Mouse (Mus musculus) forebrain, embryonic 10.5 days (tissue): ENCODE results near the gene Ifna1. TPM values are rescaled to one million over a fixed set of nuclear protein-coding genes. Genes with fewer than 3 reads are reported as not detected.

Experiments used
- DNase-seq: peaks from one replicate; pipeline ENCODE4 v3.0.0-alpha.2; 2017; ENCODE audit warnings: low spot score; ENCODE audit errors: extremely low spot score
- H3K27ac ChIP-seq: fragments of 300-500 bp; sonication (generic); 2 replicates; pipeline ENCODE4 v1.5.1; 2016; ENCODE audit warnings: mild to moderate bottlenecking
- H3K27me3 ChIP-seq: fragments of 300-500 bp; sonication (generic); 2 replicates; pipeline ENCODE4 v1.6.1; 2016; ENCODE audit warnings: mild to moderate bottlenecking; ENCODE audit not compliant: poor library complexity, severe bottlenecking
- H3K36me3 ChIP-seq: fragments of 300-500 bp; sonication (generic); replicated peaks from 2 replicates; pipeline ENCODE4 v1.6.1; 2016; ENCODE audit warnings: mild to moderate bottlenecking, moderate library complexity
- H3K4me1 ChIP-seq: fragments of 300-500 bp; sonication (generic); 2 replicates; pipeline ENCODE4 v1.6.1; 2016
- H3K4me3 ChIP-seq: fragments of 300-500 bp; sonication (generic); 2 replicates; pipeline ENCODE4 v1.5.1; 2016; ENCODE audit warnings: mild to moderate bottlenecking, moderate library complexity
- H3K9me3 ChIP-seq: fragments of 300-500 bp; sonication (generic); 2 replicates; pipeline ENCODE4 v1.6.1; 2016; ENCODE audit warnings: mild to moderate bottlenecking, moderate library complexity
- WGBS: fragments of 180-500 bp; shearing (Covaris S2); methylation state at CpG from one replicate; pipeline ENCODE4 v1.1.7; 2016; 5-methylcytosine and 5-hydroxymethylcytosine counted together
- polyA plus RNA-seq: library from polyadenylated mRNA; unstranded; fragments of >200 nt; fragmentation: Nextera tagmentation; extraction: Ambion mirVana; gene quantifications from 2 replicates; pipeline ENCODE4 v1.2.1, GENCODE M21; 2016

Gene Ifna1
- polyA plus RNA-seq, 1 experiment from 2014 or later, result not detected

- H3K27me3 ChIP-seq, result no peaks in the 10 kb centered on the region
- no peak overlapping the region for H3K4me3 ChIP-seq
- no peaks in the 10 kb centered on the region for H3K9me3 ChIP-seq
- H3K36me3 ChIP-seq, result no peaks in the 10 kb centered on the region
- H3K27ac ChIP-seq, result no peak overlapping the region
- H3K4me1 ChIP-seq, result peaks cover 3% of the 10 kb centered on the region; the same call in 1 of the 2 replicates
- no peak for DNase-seq
- 80% methylated on average over 4 of the region's 4 CpGs for WGBS
These were observed 28.9 kb downstream of the Ifna1 start for GRCm38 (mm10) chr4:88878772-88879171.

GRCm38 (mm10) chr4:88880101-88880500 is 30.2 kb downstream of the Ifna1 start, which contains the start of gene Ifne:
TSS of gene Ifne (minus strand) at chr4:88880201.
- Histone ChIP-seq H3K36me3 (no peaks in the 10 kb centered on the region), H3K4me3 (no peak within 1 kb of the TSS), H3K27ac (no peak within 1 kb of the TSS), H3K27me3 (no peaks in the 10 kb centered on the region), H3K4me1 (peaks cover 3% of the 10 kb centered on the region; the same call in 1 of the 2 replicates), H3K9me3 (no peaks in the 10 kb centered on the region)
- DNase-seq, result no peak
- 90% methylated on average over 8 of the region's 8 CpGs for WGBS

GRCm38 (mm10) chr4:88888236-88888635 is 38.3 kb downstream of the Ifna1 start:
- Histone ChIP-seq H3K4me1 (no peaks in the 10 kb centered on the region), H3K27ac (no peak overlapping the region)

GRCm38 (mm10) chr4:88893201-88893754 is 43.4 kb downstream of the Ifna1 start:
- no peaks in the 10 kb centered on the region for H3K27me3 ChIP-seq
- H3K36me3 ChIP-seq, result no peaks in the 10 kb centered on the region
- no peak overlapping the region for H3K27ac ChIP-seq
- no peak for DNase-seq
- H3K4me1 ChIP-seq, result no peaks in the 10 kb centered on the region
- no peak overlapping the region for H3K4me3 ChIP-seq
- no peaks in the 10 kb centered on the region for H3K9me3 ChIP-seq

More at GRCm38 (mm10) chr4:88888236-88888635, 38.3 kb downstream of the Ifna1 start:
- DNase-seq, result no peak
- H3K27me3 ChIP-seq, result no peaks in the 10 kb centered on the region
- no peak overlapping the region for H3K4me3 ChIP-seq
- H3K9me3 ChIP-seq, result no peaks in the 10 kb centered on the region
- no peaks in the 10 kb centered on the region for H3K36me3 ChIP-seq

Other genes starting within 250 kb of the Ifna1 start
- gene Ifna12, start 246.7 kb upstream of the Ifna1 start, polyA plus RNA-seq, result not detected in 2 replicates
- not detected in 2 replicates for gene C87499, start 215.7 kb upstream of the Ifna1 start, polyA plus RNA-seq
- not detected in 2 replicates for gene Ifna13, start 205.6 kb upstream of the Ifna1 start, polyA plus RNA-seq
- gene Ifna16, start 173.2 kb upstream of the Ifna1 start, polyA plus RNA-seq, result not detected in 2 replicates
- gene Ifna2, start 166.2 kb upstream of the Ifna1 start, polyA plus RNA-seq, result not detected in 2 replicates
- not detected in 2 replicates for gene Ifnab, start 158.7 kb upstream of the Ifna1 start, polyA plus RNA-seq
- 0.84 and 1.1 TPM in 2 replicates for gene Gm26566, start 128.3 kb upstream of the Ifna1 start, polyA plus RNA-seq
- 98.4 and 103 TPM in 2 replicates for gene Klhl9, start 127.6 kb upstream of the Ifna1 start, polyA plus RNA-seq
- gene Gm13271, start 95.2 kb upstream of the Ifna1 start, polyA plus RNA-seq, result not detected in 2 replicates
- 0.35 and 0.49 TPM in 2 replicates for gene Gm13283, start 90.0 kb upstream of the Ifna1 start, polyA plus RNA-seq
- gene Gm13290, start 76.3 kb upstream of the Ifna1 start, polyA plus RNA-seq, result 0.76 TPM in 1 of 2 replicates, not detected in the other
- not detected in 2 replicates for gene Gm13289, start 73.2 kb upstream of the Ifna1 start, polyA plus RNA-seq
- gene Gm13272, start 70.2 kb upstream of the Ifna1 start, polyA plus RNA-seq, result not detected in 2 replicates
- not detected in 2 replicates for gene Ifnz, start 68.0 kb upstream of the Ifna1 start, polyA plus RNA-seq
- gene Gm13276, start 64.4 kb upstream of the Ifna1 start, polyA plus RNA-seq, result not detected in 2 replicates
- gene Gm13277, start 61.5 kb upstream of the Ifna1 start, polyA plus RNA-seq, result not detected in 2 replicates
- gene Gm13278, start 58.5 kb upstream of the Ifna1 start, polyA plus RNA-seq, result not detected in 2 replicates
- not detected in 2 replicates for gene Gm13275, start 55.6 kb upstream of the Ifna1 start, polyA plus RNA-seq
- gene Gm13279, start 52.7 kb upstream of the Ifna1 start, polyA plus RNA-seq, result not detected in 2 replicates
- 0.85 TPM in 1 of 2 replicates, not detected in the other for gene Gm13285, start 50.4 kb upstream of the Ifna1 start, polyA plus RNA-seq
- not detected in 2 replicates for gene Gm13287, start 46.8 kb upstream of the Ifna1 start, polyA plus RNA-seq
- gene Gm13288, start 44.6 kb upstream of the Ifna1 start, polyA plus RNA-seq, result 0.07 and 0.09 TPM in 2 replicates
- not detected in 2 replicates for gene Ifna7, start 33.9 kb upstream of the Ifna1 start, polyA plus RNA-seq
- not detected in 2 replicates for gene Ifna11, start 30.1 kb upstream of the Ifna1 start, polyA plus RNA-seq
- gene Ifna6, start 22.7 kb upstream of the Ifna1 start, polyA plus RNA-seq, result not detected in 2 replicates
- not detected in 2 replicates for gene Ifna5, start 14.6 kb upstream of the Ifna1 start, polyA plus RNA-seq
- gene Ifna4, start 8.2 kb upstream of the Ifna1 start, polyA plus RNA-seq, result not detected in 2 replicates
- gene Ifne, start 30.1 kb downstream of the Ifna1 start, polyA plus RNA-seq, result not detected in 2 replicates